Mouse (Mus musculus) embryonic facial prominence, embryonic 14.5 days (tissue): Measurements from ENCODE around the gene Dpy19l3. TPM values are rescaled to one million over a fixed set of nuclear protein-coding genes. Genes with fewer than 3 reads are reported as not detected.

Experiments used
- ATAC-seq: fragments of 200-750 bp; cut with Nextera tagmentation; 2 replicates; pipeline ENCODE4 v1.8.0; 2017; ENCODE audit warnings: low read depth, moderate number of reproducible peaks, moderate TSS enrichment
- DNase-seq: peaks from one replicate; pipeline ENCODE4 v3.0.0-alpha.2; 2015; ENCODE audit warnings: low spot score
- H3K27ac ChIP-seq: fragments of 300-500 bp; sonication (generic); replicated peaks from 2 replicates; pipeline ENCODE4 v1.5.1; 2014; ENCODE audit warnings: low read depth, mild to moderate bottlenecking, low read length, moderate library complexity
- H3K27me3 ChIP-seq: fragments of 300-500 bp; sonication (generic); replicated peaks from 2 replicates; pipeline ENCODE4 v1.6.1; 2014; ENCODE audit warnings: low read length; ENCODE audit not compliant: control insufficient read depth, insufficient read depth
- H3K36me3 ChIP-seq: fragments of 300-500 bp; sonication (generic); 2 replicates; pipeline ENCODE4 v1.6.1; 2014; ENCODE audit warnings: low read length, mixed read lengths; ENCODE audit not compliant: control insufficient read depth, insufficient read depth
- H3K4me1 ChIP-seq: fragments of 300-500 bp; sonication (generic); 2 replicates; pipeline ENCODE4 v1.6.1; 2014; ENCODE audit warnings: antibody characterized with exemption, low read length; ENCODE audit not compliant: control insufficient read depth, insufficient read depth
- H3K4me2 ChIP-seq: fragments of 300-500 bp; sonication (generic); 2 replicates; pipeline ENCODE4 v1.6.1; 2014; ENCODE audit warnings: low read depth, mild to moderate bottlenecking, low read length, moderate library complexity, mixed read lengths
- H3K4me3 ChIP-seq: fragments of 300-500 bp; sonication (generic); 2 replicates; pipeline ENCODE4 v1.5.1; 2014; ENCODE audit warnings: low read depth, mild to moderate bottlenecking, low read length
- H3K9ac ChIP-seq: fragments of 300-500 bp; sonication (generic); 2 replicates; pipeline ENCODE4 v1.6.1; 2014; ENCODE audit warnings: low read depth, mild to moderate bottlenecking, low read length, moderate library complexity, mixed read lengths
- H3K9me3 ChIP-seq: fragments of 300-500 bp; sonication (generic); 2 replicates; pipeline ENCODE4 v1.6.1; 2016; ENCODE audit warnings: low read length; ENCODE audit not compliant: control insufficient read depth
- WGBS: fragments of 180-500 bp; shearing (Covaris S2); extraction: QIAGEN DNeasy Blood & Tissue Kit; methylation state at CpG from one replicate; pipeline ENCODE4 v1.1.7; 2014; 5-methylcytosine and 5-hydroxymethylcytosine counted together
- polyA plus RNA-seq: library from polyadenylated mRNA; unstranded; fragments of >200 nt; fragmentation: Nextera tagmentation; extraction: Ambion mirVana; gene quantifications from 2 replicates; pipeline ENCODE4 v1.2.1, GENCODE M21; 2014

Dpy19l3 gene
- polyA plus RNA-seq, 1 experiment from 2014 or later: 34.9 TPM

GRCm38 (mm10) chr7:35728376-35728775 lies 25.9 kb downstream of the Dpy19l3 start:
- H3K36me3 ChIP-seq: peaks cover 55% of the 10 kb centered on the region
- no peak for ATAC-seq
- WGBS: 96% methylated on average over 12 of the region's 12 CpGs

GRCm38 (mm10) chr7:35723035-35723434 lies 31.2 kb downstream of the Dpy19l3 start:
- H3K9me3 ChIP-seq: 0 out of 2 replicates have a peak, but pooled peaks cover 5% of the 10 kb centered on the region
- no peak overlapping the region for H3K27ac ChIP-seq
- 85% methylated on average over 2 of the region's 2 CpGs for WGBS
- no peak overlapping the region for H3K4me3 ChIP-seq
- no peak overlapping the region for H3K4me2 ChIP-seq
- no peaks in the 10 kb centered on the region for H3K27me3 ChIP-seq
- ATAC-seq (no peak), DNase-seq (no peak)
- H3K9ac ChIP-seq: no peak overlapping the region
- peaks cover 86% of the 10 kb centered on the region for H3K36me3 ChIP-seq
- no peaks in the 10 kb centered on the region for H3K4me1 ChIP-seq

More at GRCm38 (mm10) chr7:35728376-35728775, 25.9 kb downstream of the Dpy19l3 start:
- no peaks in the 10 kb centered on the region for H3K4me1 ChIP-seq
- H3K27me3 ChIP-seq: no peaks in the 10 kb centered on the region
- no peak for DNase-seq
- no peak overlapping the region for H3K4me3 ChIP-seq
- H3K9ac ChIP-seq: no peak overlapping the region
- H3K9me3 ChIP-seq: 0 out of 2 replicates have a peak, but pooled peaks cover 2% of the 10 kb centered on the region
- H3K4me2 ChIP-seq: no peak overlapping the region
- no peak overlapping the region for H3K27ac ChIP-seq

- Histone ChIP-seq H3K4me3 (no peak overlapping the region), H3K9me3 (0 out of 2 replicates have a peak, but pooled peaks cover 5% of the 10 kb centered on the region), H3K27me3 (no peaks in the 10 kb centered on the region), H3K9ac (no peak overlapping the region), H3K4me2 (no peak overlapping the region), H3K4me1 (no peaks in the 10 kb centered on the region), H3K27ac (no peak overlapping the region), H3K36me3 (peaks cover 75% of the 10 kb centered on the region)
- ATAC-seq (no peak), DNase-seq (no peak)
- 87% methylated on average over 8 of the region's 8 CpGs for WGBS
Observed at GRCm38 (mm10) chr7:35718421-35719178, 35.7 kb downstream of the Dpy19l3 start.

GRCm38 (mm10) chr7:35710366-35710765 lies 43.9 kb downstream of the Dpy19l3 start:
- H3K4me1 ChIP-seq: no peaks in the 10 kb centered on the region
- H3K27ac ChIP-seq: no peak overlapping the region
- 85% methylated on average over 5 of the region's 5 CpGs for WGBS
- DNase-seq (no peak), ATAC-seq (no peak)
- H3K27me3 ChIP-seq: no peaks in the 10 kb centered on the region
- peaks cover 47% of the 10 kb centered on the region for H3K36me3 ChIP-seq
- H3K4me3 ChIP-seq: no peak overlapping the region
- no peak overlapping the region for H3K4me2 ChIP-seq
- no peak overlapping the region for H3K9ac ChIP-seq
- H3K9me3 ChIP-seq: no peaks in the 10 kb centered on the region

GRCm38 (mm10) chr7:35708101-35708500 lies 46.2 kb downstream of the Dpy19l3 start:
- Histone ChIP-seq H3K27me3 (no peaks in the 10 kb centered on the region), H3K9ac (no peak overlapping the region), H3K9me3 (no peaks in the 10 kb centered on the region), H3K36me3 (peaks cover 38% of the 10 kb centered on the region), H3K4me1 (no peaks in the 10 kb centered on the region), H3K4me2 (no peak overlapping the region), H3K4me3 (no peak overlapping the region), H3K27ac (no peak overlapping the region)
- ATAC-seq (no peak), DNase-seq (no peak)
- WGBS: 82% methylated on average over 14 of the region's 16 CpGs

- Histone ChIP-seq H3K27me3 (no peaks in the 10 kb centered on the region), H3K9ac (no peak overlapping the region), H3K4me2 (no peak overlapping the region), H3K9me3 (no peaks in the 10 kb centered on the region), H3K27ac (no peak overlapping the region), H3K4me3 (no peak overlapping the region), H3K4me1 (no peaks in the 10 kb centered on the region), H3K36me3 (peaks cover 30% of the 10 kb centered on the region)
- DNase-seq (no peak), ATAC-seq (no peak)
- WGBS: 94% methylated on average over 8 of the region's 8 CpGs
Observed at GRCm38 (mm10) chr7:35699005-35699404, 55.2 kb downstream of the Dpy19l3 start.

GRCm38 (mm10) chr7:35698073-35698472 lies 56.2 kb downstream of the Dpy19l3 start:
- no peak overlapping the region for H3K9ac ChIP-seq
- H3K4me1 ChIP-seq: no peaks in the 10 kb centered on the region
- H3K9me3 ChIP-seq: no peaks in the 10 kb centered on the region
- DNase-seq (no peak), ATAC-seq (no peak)
- no peak overlapping the region for H3K27ac ChIP-seq
- WGBS: 100% methylated on average over 1 of the region's 1 CpGs
- no peaks in the 10 kb centered on the region for H3K27me3 ChIP-seq
- H3K4me3 ChIP-seq: no peak overlapping the region
- H3K4me2 ChIP-seq: no peak overlapping the region
- peaks cover 22% of the 10 kb centered on the region for H3K36me3 ChIP-seq

- Histone ChIP-seq H3K27ac (no peak overlapping the region), H3K27me3 (no peaks in the 10 kb centered on the region), H3K4me3 (no peak overlapping the region), H3K4me1 (peaks cover 6% of the 10 kb centered on the region; the same call in 1 of the 2 replicates), H3K4me2 (no peak overlapping the region), H3K9ac (no peak overlapping the region), H3K36me3 (peaks cover 23% of the 10 kb centered on the region; the same call in 1 of the 2 replicates), H3K9me3 (no peaks in the 10 kb centered on the region)
- 93% methylated on average over 12 of the region's 12 CpGs for WGBS
- ATAC-seq: no peak
- no peak for DNase-seq
Observed at GRCm38 (mm10) chr7:35692641-35693040, 61.6 kb downstream of the Dpy19l3 start.

GRCm38 (mm10) chr7:35692117-35692516 lies 62.1 kb downstream of the Dpy19l3 start:
- no peak for DNase-seq
- H3K4me2 ChIP-seq: no peak overlapping the region
- H3K27ac ChIP-seq: no peak overlapping the region
- H3K36me3 ChIP-seq: peaks cover 23% of the 10 kb centered on the region; the same call in 1 of the 2 replicates
- WGBS: 71% methylated on average over 14 of the region's 14 CpGs
- no peaks in the 10 kb centered on the region for H3K27me3 ChIP-seq
- H3K4me3 ChIP-seq: no peak overlapping the region
- no peak overlapping the region for H3K9ac ChIP-seq
- H3K9me3 ChIP-seq: no peaks in the 10 kb centered on the region
- ATAC-seq: no peak
- peaks cover 11% of the 10 kb centered on the region for H3K4me1 ChIP-seq
